Mouse (Mus musculus) spleen, postnatal 36 days (tissue): Measurements from ENCODE around the gene Hdac4.

ENCODE experiments used
- DNase-seq, 2 experiments: peaks; one replicate each; pipeline ENCODE4 v3.0.0; 2022; ENCODE audit warnings: low spot score in 2 of 2, mixed read lengths in 1 of 2

Hdac4 gene

GRCm38 (mm10) chr1:91968710-91969379 is 226.7 kb downstream of the Hdac4 start:
- DNase-seq: no peak

DNA sequence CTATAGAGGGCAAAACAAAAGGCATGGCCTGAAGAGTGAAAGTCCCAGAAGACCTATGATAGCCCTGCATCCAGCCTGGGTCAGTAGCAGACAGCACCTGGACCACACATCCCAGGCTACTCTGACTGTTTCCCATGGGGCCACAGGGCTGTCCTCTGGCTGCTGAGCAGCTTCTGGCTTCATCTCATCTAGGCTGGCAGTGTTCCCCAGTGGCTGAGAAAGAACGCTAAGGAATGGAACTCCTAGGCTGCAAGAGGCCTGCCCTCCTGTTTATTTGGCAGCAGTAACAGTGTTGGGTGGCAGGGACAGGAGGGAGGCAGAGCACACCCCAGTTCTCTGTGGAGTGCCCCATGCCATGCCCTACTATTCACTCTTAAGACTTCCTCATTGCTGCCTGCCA is 228.5 kb downstream of the Hdac4 start:
- no peak for DNase-seq

GRCm38 (mm10) chr1:91964486-91965335 is 230.8 kb downstream of the Hdac4 start:
- DNase-seq: no peak

GRCm38 (mm10) chr1:91962256-91962655 is 233.2 kb downstream of the Hdac4 start:
- DNase-seq: peak; percentile 31 to 33

DNA sequence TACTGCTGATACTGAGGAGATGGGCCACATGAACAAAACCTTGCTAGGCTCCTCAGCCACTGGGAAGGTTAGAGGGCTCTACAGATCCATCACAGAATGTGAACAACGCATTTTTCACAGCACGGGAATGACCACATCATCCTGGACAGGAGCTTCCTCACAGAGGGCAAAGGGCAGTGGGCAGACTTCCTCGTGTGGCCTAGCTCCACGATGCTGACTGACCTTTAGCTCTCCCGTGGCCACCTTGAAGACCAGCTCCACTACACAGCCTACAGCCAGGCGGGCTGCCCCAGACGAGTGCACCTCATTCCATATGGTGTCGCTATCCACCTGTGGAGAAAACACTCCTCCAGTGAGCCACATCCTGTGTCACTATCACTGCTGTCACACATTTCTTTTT is 234.3 kb downstream of the Hdac4 start:
- no peak for DNase-seq

DNA sequence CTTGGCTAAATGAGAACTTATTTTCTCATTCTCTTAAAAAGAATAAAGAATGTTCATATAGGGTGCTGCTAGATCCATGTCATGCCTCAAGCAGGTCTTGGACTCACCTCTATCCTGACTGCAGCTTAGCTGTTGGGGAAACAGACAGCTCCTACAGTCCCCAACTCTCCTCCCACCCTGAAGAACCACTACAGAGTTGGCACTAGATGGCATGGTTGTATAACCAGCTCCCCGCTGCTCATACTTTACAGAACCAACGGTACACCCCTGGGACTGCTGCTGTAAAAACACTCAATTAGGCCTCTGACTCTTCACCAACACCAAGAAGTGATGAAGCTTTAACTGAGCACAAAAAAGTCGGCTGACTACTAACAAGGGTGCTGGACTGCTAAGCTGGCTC is 235.6 kb downstream of the Hdac4 start:
- DNase-seq: no peak

- DNase-seq: no peak
These were observed 236.5 kb downstream of the Hdac4 start for GRCm38 (mm10) chr1:91959044-91959443.

- DNase-seq: no peak
These were observed 239.3 kb downstream of the Hdac4 start for GRCm38 (mm10) chr1:91956229-91956628.

GRCm38 (mm10) chr1:91954954-91955353 is 240.5 kb downstream of the Hdac4 start:
- DNase-seq: no peak

DNA sequence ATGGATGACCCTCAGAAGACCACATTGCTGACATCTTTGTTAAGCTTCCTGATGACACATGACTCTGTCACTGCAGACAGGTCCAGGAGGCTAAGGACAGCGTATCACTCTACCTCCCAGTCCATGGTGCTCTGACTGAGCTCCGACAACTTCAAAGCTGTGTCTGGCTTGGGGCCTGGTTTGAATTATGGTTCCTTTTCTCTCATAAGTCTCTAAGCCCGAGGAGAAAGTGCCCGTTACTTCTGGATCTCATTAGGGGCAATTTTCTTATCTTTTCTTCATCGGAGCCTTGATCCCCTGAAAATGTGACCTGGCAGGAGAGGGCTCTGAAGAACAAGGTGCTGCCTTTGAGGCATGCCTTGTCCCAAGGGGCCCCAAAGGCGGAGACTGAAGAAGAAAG is 242.6 kb downstream of the Hdac4 start:
- DNase-seq: no peak

GRCm38 (mm10) chr1:91947441-91947840 is 248.1 kb downstream of the Hdac4 start:
- DNase-seq: no peak

GRCm38 (mm10) chr1:91942583-91942982 is 252.9 kb downstream of the Hdac4 start:
- DNase-seq: no peak

- DNase-seq: no peak
These were observed 253.5 kb downstream of the Hdac4 start for GRCm38 (mm10) chr1:91942031-91942430.

- no peak for DNase-seq
These were observed 254.4 kb downstream of the Hdac4 start for GRCm38 (mm10) chr1:91941094-91941493.

DNA sequence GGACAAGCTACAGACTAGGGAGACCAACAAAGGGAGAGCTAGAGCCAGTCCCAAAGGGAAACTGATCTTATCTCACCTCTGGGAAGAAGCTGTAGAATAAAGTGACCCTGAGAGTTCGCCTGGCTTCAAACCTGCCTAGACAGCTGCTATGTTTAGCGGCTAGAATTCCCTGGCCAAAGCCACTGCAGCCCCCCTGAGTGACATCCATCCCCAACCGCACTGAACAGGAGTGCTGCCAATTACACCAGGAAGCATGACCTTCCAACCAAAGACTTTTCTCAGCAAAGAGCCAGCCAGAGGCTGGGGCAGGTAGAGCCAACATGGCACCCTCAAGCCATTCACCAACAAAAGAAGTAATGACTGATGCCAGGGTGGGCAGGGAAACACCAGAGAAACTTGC is 260.3 kb downstream of the Hdac4 start:
- no peak for DNase-seq

DNA sequence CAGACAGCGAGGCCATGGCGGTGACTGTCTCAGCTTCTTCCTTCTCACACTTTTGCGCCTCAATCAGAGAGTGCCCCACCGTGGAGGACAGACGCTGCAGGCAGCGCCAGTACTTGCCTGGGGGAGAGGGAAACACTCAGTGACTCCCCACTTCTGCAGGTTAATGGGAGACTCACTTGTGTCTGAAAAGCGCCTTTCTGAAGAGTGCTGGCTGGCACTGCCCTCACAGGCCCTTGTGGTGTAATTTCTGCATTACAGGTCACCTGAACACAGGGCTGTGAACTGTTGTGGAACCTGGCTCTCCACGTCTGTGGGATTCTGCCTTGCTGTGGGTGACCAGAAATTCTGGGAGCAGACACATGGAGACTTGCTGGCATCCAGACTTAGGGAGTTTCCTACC is 261.8 kb downstream of the Hdac4 start:
- no peak for DNase-seq

DNA sequence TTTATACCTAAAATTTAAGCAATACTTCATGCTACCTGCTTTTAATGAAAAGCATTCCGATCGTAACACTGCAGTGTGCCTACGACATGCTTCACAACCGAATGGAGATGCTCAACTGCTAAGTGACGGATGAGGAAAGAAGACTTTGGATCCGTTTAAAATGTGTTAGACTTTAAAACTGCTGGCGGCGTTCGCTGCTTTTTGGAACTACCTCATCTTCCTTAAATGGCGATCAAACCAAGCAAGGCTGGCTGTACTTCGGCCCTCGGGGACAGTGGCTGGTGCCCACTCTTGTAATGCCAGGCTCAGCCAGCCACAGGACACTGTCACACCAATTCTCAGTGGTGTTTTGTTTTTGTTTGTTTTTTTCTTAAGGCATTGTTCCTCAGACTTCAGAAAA is 263.3 kb downstream of the Hdac4 start:
- DNase-seq: no peak

DNA sequence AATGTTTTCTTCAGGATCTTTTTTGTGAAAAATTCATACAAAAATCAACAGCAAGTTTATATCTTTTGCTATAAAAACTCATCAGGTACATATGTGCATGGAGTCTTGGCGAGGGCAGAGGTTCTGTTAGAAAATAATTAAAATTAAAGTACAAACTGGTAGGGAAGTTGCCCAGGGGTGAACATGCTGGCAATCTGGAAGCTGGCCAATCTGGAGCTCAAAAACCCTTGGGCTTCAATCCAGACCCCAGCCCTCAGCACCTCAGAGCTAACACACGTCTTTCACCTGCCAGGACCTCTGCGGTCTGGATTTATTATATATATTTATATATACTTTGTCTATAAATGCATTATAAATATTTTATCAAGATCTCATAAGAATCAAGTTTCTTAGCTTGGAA is 263.7 kb downstream of the Hdac4 start:
- no peak for DNase-seq

DNA sequence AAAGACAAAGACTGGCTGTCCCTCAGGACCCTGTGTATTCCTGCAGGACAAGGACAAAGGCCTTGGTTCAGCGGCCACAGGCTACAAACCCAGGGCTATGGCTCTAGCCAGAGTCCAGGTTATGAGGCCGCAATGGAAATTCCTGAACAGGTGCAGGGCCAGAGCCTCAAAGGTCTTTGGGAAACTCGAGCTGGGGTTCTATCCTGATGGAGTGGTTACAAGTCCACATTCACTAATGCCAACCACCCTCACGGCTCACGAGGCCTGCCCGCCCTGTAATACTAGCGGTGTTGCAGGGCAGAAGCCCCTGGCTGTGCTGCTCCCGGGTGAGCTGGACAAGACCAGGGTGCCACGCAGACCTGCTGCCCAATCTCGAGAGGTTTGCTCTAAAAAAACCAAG is 264.3 kb downstream of the Hdac4 start:
- DNase-seq: no peak

GRCm38 (mm10) chr1:91929051-91929450 is 266.4 kb downstream of the Hdac4 start:
- DNase-seq: no peak

DNA sequence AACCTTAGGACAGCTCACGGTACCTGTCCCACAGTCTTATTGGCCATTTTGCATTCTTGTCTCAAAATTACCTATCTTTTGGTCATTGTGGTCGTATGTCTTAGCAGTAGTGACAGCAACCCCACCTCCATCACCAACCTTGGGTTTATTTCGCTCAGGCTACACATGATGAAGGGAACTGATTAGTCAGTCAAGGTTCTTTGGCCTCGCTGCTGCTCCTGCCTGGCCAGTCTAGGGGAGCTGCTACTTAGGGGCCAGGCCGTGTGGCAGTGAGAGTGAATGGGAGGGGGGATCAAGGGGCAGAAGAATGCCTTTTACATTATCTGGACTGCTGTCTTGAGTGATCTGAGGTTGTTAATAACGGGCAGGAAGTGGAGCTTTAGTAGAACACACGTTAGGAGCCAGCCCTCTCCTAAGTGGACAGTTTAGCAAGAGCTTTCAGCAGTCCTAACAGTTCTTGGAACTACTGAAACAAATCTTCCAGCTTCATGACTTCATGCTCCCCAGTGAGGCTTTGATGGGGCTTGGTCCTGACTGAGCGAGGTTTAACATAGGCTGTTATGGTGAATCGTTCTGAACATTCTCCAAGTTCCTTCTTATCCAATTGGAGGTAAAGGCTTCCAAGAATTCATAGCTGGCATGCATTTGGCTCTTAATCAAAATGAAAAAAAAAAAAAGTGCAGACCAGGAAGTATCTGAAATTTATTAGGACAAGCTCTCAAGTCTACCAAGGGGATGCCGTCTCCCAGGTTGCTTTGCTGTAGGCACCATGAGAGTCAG is 267.8 kb downstream of the Hdac4 start:
- DNase-seq: no peak

- DNase-seq: no peak
These were observed 271.9 kb downstream of the Hdac4 start for GRCm38 (mm10) chr1:91923567-91923966.
